12 mouse cellular contexts compared by ENCODE assay signal in genomic region chr1:135132893-135133369, GRCm38 (mm10). TPM values are rescaled to one million over a fixed set of nuclear protein-coding genes. Genes with fewer than 3 reads are reported as not detected.
DNase-seq lines count a peak whose midpoint lies in the region; ATAC-seq and TF ChIP-seq lines count a peak whose summit lies in the region.
"Had no signal": no experiment of that assay in that cellular context is flagged by ENCODE, and none has a peak within 500 bp of the region (broad histone marks: within the 10 kb centered on the region; RNA-seq: fewer than 3 reads in every experiment).

No protein-coding gene starts in this region.

- H3K27ac ChIP-seq in heart, embryonic 12.5 days (ENCODE audit: poor library complexity, severe bottlenecking), result no peak overlapping the region
- peak overlapping the region; percentile 80 for H3K27ac ChIP-seq in spleen, adult 2 months (ENCODE audit: insufficient read depth, low read length)
- no peak overlapping the region; the same call in 1 of the 2 replicates for H3K27ac ChIP-seq in midbrain, embryonic 10.5 days (replicated peaks)
- H3K27ac ChIP-seq: embryonic facial prominence, embryonic 15.5 days; hindbrain, embryonic 13.5 days had no signal

- intact Hi-C loops in heart, postnatal 14 days (cut with DNase I), result no loop called here

- H3K9me3 ChIP-seq in heart, embryonic 12.5 days (replicated peaks), result no peaks in the 10 kb centered on the region
- no peaks in the 10 kb centered on the region for H3K9me3 ChIP-seq in E14TG2a.4 (ENCODE audit: low read length)
- H3K9me3 ChIP-seq in midbrain, embryonic 10.5 days (replicated peaks), result no peaks in the 10 kb centered on the region
- H3K9me3 ChIP-seq: embryonic facial prominence, embryonic 15.5 days; hindbrain, embryonic 13.5 days had no signal

- H3K36me3 ChIP-seq in heart, embryonic 12.5 days, result no peaks in the 10 kb centered on the region
- no peaks in the 10 kb centered on the region for H3K36me3 ChIP-seq in E14TG2a.4 (ENCODE audit: insufficient read depth, low read length)
- peaks cover 4% of the 10 kb centered on the region; the same call in 1 of the 2 replicates for H3K36me3 ChIP-seq in spleen, adult 2 months (ENCODE audit: control insufficient read depth, insufficient read depth, low read length)
- H3K36me3 ChIP-seq in midbrain, embryonic 10.5 days, result no peaks in the 10 kb centered on the region
- H3K36me3 ChIP-seq: embryonic facial prominence, embryonic 15.5 days; hindbrain, embryonic 13.5 days had no signal

- no peak overlapping the region for H3K4me3 ChIP-seq in heart, embryonic 12.5 days
- 0 out of 2 replicates have a peak overlapping the region, but pooled peaks have one; percentile 2 for H3K4me3 ChIP-seq in E14TG2a.4 (replicated peaks; ENCODE audit: low read length)
- peak overlapping the region; percentile 53 for H3K4me3 ChIP-seq in spleen, adult 2 months (ENCODE audit: extremely low read depth, insufficient read depth, insufficient read length)
- H3K4me3 ChIP-seq in midbrain, embryonic 10.5 days, result no peak overlapping the region
- H3K4me3 ChIP-seq: embryonic facial prominence, embryonic 15.5 days; hindbrain, embryonic 13.5 days had no signal

- H3K4me1 ChIP-seq in heart, embryonic 12.5 days (replicated peaks), result peaks cover 24% of the 10 kb centered on the region
- H3K4me1 ChIP-seq in E14TG2a.4 (replicated peaks; ENCODE audit: low read depth, low read length), result peaks cover 55% of the 10 kb centered on the region
- H3K4me1 ChIP-seq in spleen, adult 2 months (ENCODE audit: control insufficient read depth, insufficient read depth, insufficient read length), result peaks cover 52% of the 10 kb centered on the region; the same call in 1 of the 2 replicates
- peaks cover 30% of the 10 kb centered on the region for H3K4me1 ChIP-seq in midbrain, embryonic 10.5 days
- H3K4me1 ChIP-seq: hindbrain, embryonic 13.5 days had no signal

- no peak for DNase-seq in heart, postnatal 14 days
- DNase-seq in liver, result peak; percentile 64
- peak in 1 of 2 experiments; percentile 68 for DNase-seq in spleen, adult 2 months (ENCODE audit: low read depth in 1 of 2, low spot score in 2 of 2)
- no peak for DNase-seq in kidney, postnatal 25 days
- DNase-seq in midbrain, embryonic 10.5 days (ENCODE audit: low spot score), result no peak
- DNase-seq in kidney, adult 18-20 months, result no peak
- DNase-seq: layer of hippocampus, postnatal 36 days had no signal

- no peak overlapping the region for H3K9ac ChIP-seq in heart, embryonic 12.5 days
- H3K9ac ChIP-seq: embryonic facial prominence, embryonic 15.5 days; hindbrain, embryonic 13.5 days had no signal

- peaks cover 46% of the 10 kb centered on the region for H3K27me3 ChIP-seq in heart, embryonic 12.5 days (replicated peaks)
- H3K27me3 ChIP-seq in E14TG2a.4 (ENCODE audit: insufficient read depth, low read length), result peaks cover 5% of the 10 kb centered on the region
- H3K27me3 ChIP-seq in spleen, adult 2 months (ENCODE audit: control insufficient read depth, insufficient read depth, low read length), result no peaks in the 10 kb centered on the region
- H3K27me3 ChIP-seq in midbrain, embryonic 10.5 days (ENCODE audit: low read depth, poor library complexity, severe bottlenecking), result peaks cover 31% of the 10 kb centered on the region

- 72% methylated on average over 9 of the region's 9 CpGs for WGBS in heart, embryonic 12.5 days
- WGBS in spleen, adult 2 months, result 15% methylated on average over 9 of the region's 9 CpGs
- WGBS in midbrain, embryonic 10.5 days, result 82% methylated on average over 9 of the region's 9 CpGs

- TF ChIP-seq POLR2A in spleen, adult 2 months (IDR thresholded peaks at IDR 0.05; ENCODE audit: low read depth, low read length), result no peak

- 0 out of 2 replicates have a peak, but pooled peaks have one; percentile 10 for ATAC-seq in heart, embryonic 12.5 days (ENCODE audit: insufficient number of reproducible peaks, low FRiP score)

- TF ChIP-seq CTCF in E14TG2a.4 (conservative IDR thresholded peaks at IDR 0.05; ENCODE audit: low read length), result no peak
- TF ChIP-seq CTCF in spleen, adult 2 months (IDR thresholded peaks at IDR 0.05; ENCODE audit: extremely low read depth, insufficient read depth, insufficient read length, insufficient replicate concordance), result no peak

- H3K4me2 ChIP-seq in heart, embryonic 12.5 days, result no peak overlapping the region
- H3K4me2 ChIP-seq: embryonic facial prominence, embryonic 15.5 days; hindbrain, embryonic 13.5 days had no signal

RNA-seq across cellular contexts. Expression of gene Ptpn7, which starts 0.4 kb away (rescaled TPM):
- 1.0 and 1.4 TPM in 2 replicates for polyA plus RNA-seq in heart, embryonic 12.5 days (2016; fragmentation: Nextera tagmentation; extraction: Ambion mirVana)
- 1 to 10 TPM in 1 of 2 experiments, under 1 TPM in 1; 0.72 to 3.3 TPM for total RNA-seq in heart, postnatal 14 days (2021)
- polyA plus RNA-seq in spleen, adult 2 months (2012; rRNA removed), result 33.4 and 39.4 TPM in 2 replicates
- polyA plus RNA-seq in midbrain, embryonic 10.5 days (2016; fragmentation: Nextera tagmentation; extraction: Ambion mirVana), result 1.3 and 2.4 TPM in 2 replicates
- total RNA-seq: layer of hippocampus, postnatal 36 days had no signal

RNA-seq across cellular contexts. Expression of gene Arl8a, which starts 13.7 kb away (rescaled TPM):
- polyA plus RNA-seq in heart, embryonic 12.5 days (2016; fragmentation: Nextera tagmentation; extraction: Ambion mirVana), result 36.4 and 36.6 TPM in 2 replicates
- total RNA-seq in heart, postnatal 14 days (2021), result 10 to 100 TPM; 25.7 to 28.0 TPM
- polyA plus RNA-seq in spleen, adult 2 months (2012; rRNA removed), result 39.9 and 50.9 TPM in 2 replicates
- polyA plus RNA-seq in midbrain, embryonic 10.5 days (2016; fragmentation: Nextera tagmentation; extraction: Ambion mirVana), result 46.5 and 67.6 TPM in 2 replicates

RNA-seq across cellular contexts. Expression of gene Lgr6, which starts 27.9 kb away (rescaled TPM):
- 0.80 and 0.82 TPM in 2 replicates for polyA plus RNA-seq in heart, embryonic 12.5 days (2016; fragmentation: Nextera tagmentation; extraction: Ambion mirVana)
- total RNA-seq in heart, postnatal 14 days (2021), result 10 to 100 TPM; 14.5 to 15.5 TPM
- polyA plus RNA-seq in spleen, adult 2 months (2012; rRNA removed), result 0.21 and 0.47 TPM in 2 replicates
- 0.06 and 0.17 TPM in 2 replicates for polyA plus RNA-seq in midbrain, embryonic 10.5 days (2016; fragmentation: Nextera tagmentation; extraction: Ambion mirVana)

RNA-seq across cellular contexts. Expression of gene Gpr37l1, which starts 34.5 kb away (rescaled TPM):
- polyA plus RNA-seq in heart, embryonic 12.5 days (2016; fragmentation: Nextera tagmentation; extraction: Ambion mirVana), result not detected in 2 replicates
- total RNA-seq in heart, postnatal 14 days (2021), result under 1 TPM; 0.32 to 0.48 TPM
- polyA plus RNA-seq in spleen, adult 2 months (2012; rRNA removed), result 0.16 and 0.20 TPM in 2 replicates
- not detected in 2 replicates for polyA plus RNA-seq in midbrain, embryonic 10.5 days (2016; fragmentation: Nextera tagmentation; extraction: Ambion mirVana)
- total RNA-seq: ES-E14 had no signal
- polyA plus RNA-seq: embryonic facial prominence, embryonic 15.5 days had no signal

Comparison
In these comparisons a context has a peak if more than half of its experiments do, and no peak if none do; other contexts are left out.
1. H3K4me3 ChIP-seq: peak in E14TG2a.4 (single experiment) and spleen, adult 2 months (single experiment); none in heart, embryonic 12.5 days (single experiment) and midbrain, embryonic 10.5 days (single experiment).
2. RNA of gene Ptpn7, which starts 0.4 kb away (polyA plus RNA-seq): 33.4 to 39.4 TPM in spleen, adult 2 months; 1.3 to 2.4 TPM in midbrain, embryonic 10.5 days and 1.0 to 1.4 TPM in heart, embryonic 12.5 days; every median in the first group is over 10 times any median in the second.